11 mouse cellular contexts compared by ENCODE assay signal in genomic region chr1:77502554-77503119, GRCm38 (mm10). TPM values are rescaled to one million over a fixed set of nuclear protein-coding genes. Genes with fewer than 3 reads are reported as not detected.
DNase-seq lines count a peak whose midpoint lies in the region; ATAC-seq and TF ChIP-seq lines count a peak whose summit lies in the region.
"Had no signal": no experiment of that assay in that cellular context is flagged by ENCODE, and none has a peak within 500 bp of the region (broad histone marks: within the 10 kb centered on the region; RNA-seq: fewer than 3 reads in every experiment).

No protein-coding gene starts in this region.

- H3K4me2 ChIP-seq in CH12.LX (ENCODE audit: insufficient read depth, low read depth, poor library complexity, severe bottlenecking) = peak overlapping the region; percentile 69
- peak overlapping the region; percentile 21 for H3K4me2 ChIP-seq in hindbrain, embryonic 11.5 days (replicated peaks; ENCODE audit: low read depth, low read length)
- H3K4me2 ChIP-seq in midbrain, embryonic 15.5 days = peak overlapping the region; percentile 45
- H3K4me2 ChIP-seq: intestine, embryonic 15.5 days; liver, embryonic 13.5 days had no signal

- in situ Hi-C loops in CH12.LX (cut with MboI; ENCODE audit: low pct_ligation_motif_present, low pct_unique_long_range_greater_than_20kb, low sequenced_read_pairs) = loop anchor here (25.0 kb wide), 2 partner anchors 315 to 415 kb away; no protein-coding TSS in a partner anchor

- H3K79me2 ChIP-seq in CH12.LX (replicated peaks; ENCODE audit: control insufficient read depth, extremely low read depth, insufficient read depth, poor library complexity, severe bottlenecking) = peaks cover 53% of the 10 kb centered on the region

- intact Hi-C loops in heart, postnatal 14 days (cut with DNase I) = no loop called here
- intact Hi-C loops in left cerebral cortex, postnatal 10 days (cut with DNase I) = no loop called here

- dilution Hi-C loops in CH12.LX (cut with MboI; ENCODE audit: extremely low pct_ligation_motif_present, extremely low pct_unique_long_range_greater_than_20kb, low sequenced_read_pairs) = no loop called here

- TF ChIP-seq POLR2A in CH12.LX (IDR thresholded peaks at IDR 0.05; ENCODE audit: low read depth, low read length) = no peak

- peak overlapping the region; percentile 91 for H3K27ac ChIP-seq in CH12.LX (ENCODE audit: insufficient read depth, low read depth)
- H3K27ac ChIP-seq in hindbrain, embryonic 11.5 days (ENCODE audit: low read depth, low read length) = peak overlapping the region; percentile 80
- peak overlapping the region; percentile 5; the same call in 1 of the 2 replicates for H3K27ac ChIP-seq in midbrain, embryonic 15.5 days
- H3K27ac ChIP-seq: intestine, embryonic 15.5 days; liver, embryonic 13.5 days; stomach, postnatal 0 days had no signal

- H3K9me3 ChIP-seq in CH12.LX (replicated peaks; ENCODE audit: low read length) = no peaks in the 10 kb centered on the region
- H3K9me3 ChIP-seq in hindbrain, embryonic 11.5 days (ENCODE audit: control insufficient read depth, low read length) = no peaks in the 10 kb centered on the region
- no peaks in the 10 kb centered on the region for H3K9me3 ChIP-seq in midbrain, embryonic 15.5 days
- H3K9me3 ChIP-seq: intestine, embryonic 15.5 days; liver, embryonic 13.5 days had no signal

- peaks cover 14 to 23% of the 10 kb centered on the region in 2 experiments for H3K36me3 ChIP-seq in CH12.LX (replicated peaks in 1 of 2; ENCODE audit: control insufficient read depth in 1 of 2, insufficient read depth in 1 of 2, low read length in 1 of 2)
- H3K36me3 ChIP-seq in hindbrain, embryonic 11.5 days (ENCODE audit: control insufficient read depth, insufficient read depth, low read length) = no peaks in the 10 kb centered on the region
- H3K36me3 ChIP-seq in midbrain, embryonic 15.5 days (replicated peaks) = no peaks in the 10 kb centered on the region
- H3K36me3 ChIP-seq: liver, embryonic 13.5 days had no signal

- WGBS in hindbrain, embryonic 11.5 days = 6% methylated on average over 11 of the region's 11 CpGs
- WGBS in midbrain, embryonic 15.5 days = 11% methylated on average over 11 of the region's 11 CpGs

- TF ChIP-seq EP300 in CH12.LX (IDR thresholded peaks at IDR 0.05; ENCODE audit: low read length) = no peak

- H3K9ac ChIP-seq in CH12.LX (ENCODE audit: insufficient read depth, low read depth) = peak overlapping the region; percentile 49
- H3K9ac ChIP-seq in hindbrain, embryonic 11.5 days (ENCODE audit: low read depth, low read length) = no peak overlapping the region
- no peak overlapping the region for H3K9ac ChIP-seq in midbrain, embryonic 15.5 days
- H3K9ac ChIP-seq: intestine, embryonic 15.5 days; liver, embryonic 13.5 days had no signal

- no peaks in the 10 kb centered on the region for H3K27me3 ChIP-seq in CH12.LX (replicated peaks)
- H3K27me3 ChIP-seq in hindbrain, embryonic 11.5 days (ENCODE audit: control insufficient read depth, insufficient read depth, low read length) = no peaks in the 10 kb centered on the region
- 0 out of 2 replicates have a peak, but pooled peaks cover 2% of the 10 kb centered on the region for H3K27me3 ChIP-seq in midbrain, embryonic 15.5 days (replicated peaks)
- H3K27me3 ChIP-seq: intestine, embryonic 15.5 days; liver, embryonic 13.5 days had no signal

- peak; percentile 83 for DNase-seq in CH12.LX (ENCODE audit: extremely low read depth)
- peak; percentile 89 for DNase-seq in embryo, embryonic 9.5 days (ENCODE audit: extremely low spot score)
- peak; percentile 72 for DNase-seq in hindbrain, embryonic 11.5 days (ENCODE audit: low spot score)
- DNase-seq in cerebellum, adult 8-10 months = no peak
- DNase-seq in heart, postnatal 14 days = no peak
- no peak for DNase-seq in left cerebral cortex, postnatal 10 days (ENCODE audit: extremely low spot score in 1 of 2, low spot score in 2 of 2)
- DNase-seq in left cerebral cortex, adult 11 months (ENCODE audit: low spot score) = no peak
- DNase-seq: liver, embryonic 13.5 days had no signal

- no peak for TF ChIP-seq CTCF in CH12.LX (conservative IDR thresholded peaks at IDR 0.05 in 1 of 2, IDR thresholded peaks at IDR 0.05 in 1 of 2; ENCODE audit: low read depth in 2 of 2, low read length in 2 of 2)

- TF ChIP-seq RAD21 in CH12.LX (IDR thresholded peaks at IDR 0.05; ENCODE audit: low read depth, low read length) = no peak; the same call in 1 of the 2 replicates

- ATAC-seq in hindbrain, embryonic 11.5 days (ENCODE audit: low FRiP score) = peak; percentile 85
- no peak for ATAC-seq in midbrain, embryonic 15.5 days (replicated peaks)
- ATAC-seq: intestine, embryonic 15.5 days had no signal

- peaks cover 5 to 90% of the 10 kb centered on the region in 2 experiments for H3K4me1 ChIP-seq in CH12.LX (ENCODE audit: control insufficient read depth in 1 of 2, insufficient read depth in 2 of 2)
- H3K4me1 ChIP-seq in hindbrain, embryonic 11.5 days (replicated peaks; ENCODE audit: control insufficient read depth, insufficient read depth, low read length) = peaks cover 17% of the 10 kb centered on the region
- peaks cover 62% of the 10 kb centered on the region for H3K4me1 ChIP-seq in midbrain, embryonic 15.5 days
- H3K4me1 ChIP-seq: liver, embryonic 13.5 days had no signal

- H3K4me3 ChIP-seq in CH12.LX (replicated peaks in 1 of 3; ENCODE audit: low read depth in 2 of 3, low read length in 2 of 3, poor library complexity in 1 of 3) = no peak overlapping the region
- H3K4me3 ChIP-seq in hindbrain, embryonic 11.5 days (ENCODE audit: low read depth, low read length) = no peak overlapping the region
- peak overlapping the region; percentile 10 for H3K4me3 ChIP-seq in midbrain, embryonic 15.5 days
- H3K4me3 ChIP-seq: intestine, embryonic 15.5 days; liver, embryonic 13.5 days had no signal

TF ChIP-seq in CH12.LX, 34 proteins besides CTCF, POLR2A, EP300 and RAD21:
- no peak for TF ChIP-seq USF1 (IDR thresholded peaks at IDR 0.05; ENCODE audit: low read depth, low read length)
- no peak for TF ChIP-seq MAZ (IDR thresholded peaks at IDR 0.05; ENCODE audit: low read depth, low read length)
- TF ChIP-seq MEF2A (IDR thresholded peaks at IDR 0.05; ENCODE audit: borderline replicate concordance, low read depth, low read length) = peak; percentile 51; the same call in 1 of the 2 replicates
- no peak for TF ChIP-seq MAFK (IDR thresholded peaks at IDR 0.05; ENCODE audit: insufficient replicate concordance, low read length)
- TF ChIP-seq KAT2A (IDR thresholded peaks at IDR 0.05; ENCODE audit: insufficient replicate concordance, low read length) = no peak
- peak; percentile 47; the same call in 1 of the 2 replicates for TF ChIP-seq TCF12 (IDR thresholded peaks at IDR 0.05; ENCODE audit: low read depth, low read length)
- 0 out of 2 replicates have a peak, but pooled peaks have one; percentile 27 for TF ChIP-seq IRF4 (IDR thresholded peaks at IDR 0.05; ENCODE audit: low read depth, low read length)
- TF ChIP-seq ETS1 (conservative IDR thresholded peaks at IDR 0.05; ENCODE audit: low read depth, low read length) = peak; percentile 73

RNA-seq across cellular contexts. Expression of gene Epha4, which starts 12.3 kb away (rescaled TPM):
- total RNA-seq in CH12.LX (2012; rRNA removed) = 16.1 and 26.0 TPM in 2 replicates
- 12.1 and 13.0 TPM in 2 replicates for total RNA-seq in CH12.LX (2014; rRNA removed)
- polyA plus RNA-seq in CH12.LX (2012; ENCODE audit: insufficient read length, low read depth) = 3.8 and 3.9 TPM in 2 replicates
- 25.9 and 28.0 TPM in 2 replicates for polyA plus RNA-seq in hindbrain, embryonic 11.5 days (2014; fragmentation: Nextera tagmentation; extraction: Ambion mirVana)
- 33.0 and 38.5 TPM in 2 replicates for polyA plus RNA-seq in midbrain, embryonic 15.5 days (2015; fragmentation: Nextera tagmentation; extraction: Ambion mirVana)
- 10 to 100 TPM; 15.2 to 18.1 TPM for total RNA-seq in heart, postnatal 14 days (2021)
- 100 to 1,000 TPM; 215 to 239 TPM for total RNA-seq in left cerebral cortex, postnatal 10 days (2021)

Comparison
In these comparisons a context has a peak if more than half of its experiments do, and no peak if none do; other contexts are left out.
1. DNase-seq: peak in CH12.LX (single experiment), embryo, embryonic 9.5 days (single experiment) and hindbrain, embryonic 11.5 days (single experiment); none in cerebellum, adult 8-10 months (single experiment), heart, postnatal 14 days (0 of 2), left cerebral cortex, postnatal 10 days (0 of 2) and left cerebral cortex, adult 11 months (single experiment).
2. H3K27ac ChIP-seq: peak in every context shown above with its lines; median percentile 91 in CH12.LX; 80 in hindbrain, embryonic 11.5 days; 5 in midbrain, embryonic 15.5 days.
3. RNA of gene Epha4, which starts 12.3 kb away (total RNA-seq): 215 to 239 TPM in left cerebral cortex, postnatal 10 days; 12.1 to 26.0 TPM in CH12.LX and 15.2 to 18.1 TPM in heart, postnatal 14 days; every median in the first group is over 4 times any median in the second.
4. Peak in every context shown above with its lines, with median percentiles within 50 percentile points of each other: H3K4me2 ChIP-seq.